Mouse (Mus musculus): ENCODE results near the gene Agps. TPM values are rescaled to one million over a fixed set of nuclear protein-coding genes. Genes with fewer than 3 reads are reported as not detected.

Agps gene
- 57.3 TPM for polyA plus RNA-seq (2015; fragmentation: Illumina TruSeq; extraction: RNeasy Lipid Tissue Mini Kit (QIAGEN cat#74804); ENCODE audit: insufficient read depth, low replicate concordance)

GRCm38 (mm10) chr2:75831881-75832633, at the start of gene Agps:
TSS of gene Agps (plus strand) at chr2:75832177.

GRCm38 (mm10) chr2:75938117-75939063, 106.4 kb downstream of the Agps start, which contains the start of gene Ttc30b:
TSS of gene Ttc30b (minus strand) at chr2:75938585.

GRCm38 (mm10) chr2:75977752-75978368, 145.9 kb downstream of the Agps start, which contains the start of gene Ttc30a2:
TSS of gene Ttc30a2 (minus strand) at chr2:75978170.

Other genes starting within 250 kb of the Agps start
- 1,339 TPM for gene Hnrnpa3, start 172.9 kb upstream of the Agps start, polyA plus RNA-seq (2015; fragmentation: Illumina TruSeq; extraction: RNeasy Lipid Tissue Mini Kit (QIAGEN cat#74804); ENCODE audit: insufficient read depth, low replicate concordance)
- 89.1 TPM for gene Nfe2l2, start 127.5 kb upstream of the Agps start, polyA plus RNA-seq (2015; fragmentation: Illumina TruSeq; extraction: RNeasy Lipid Tissue Mini Kit (QIAGEN cat#74804); ENCODE audit: insufficient read depth, low replicate concordance)
- 4.0 TPM for gene Ttc30b, start 106.4 kb downstream of the Agps start, polyA plus RNA-seq (2015; fragmentation: Illumina TruSeq; extraction: RNeasy Lipid Tissue Mini Kit (QIAGEN cat#74804); ENCODE audit: insufficient read depth, low replicate concordance)
- 0.25 TPM for gene Ttc30a2, start 146.0 kb downstream of the Agps start, polyA plus RNA-seq (2015; fragmentation: Illumina TruSeq; extraction: RNeasy Lipid Tissue Mini Kit (QIAGEN cat#74804); ENCODE audit: insufficient read depth, low replicate concordance)
- 3.0 TPM for gene Ttc30a1, start 149.8 kb downstream of the Agps start, polyA plus RNA-seq (2015; fragmentation: Illumina TruSeq; extraction: RNeasy Lipid Tissue Mini Kit (QIAGEN cat#74804); ENCODE audit: insufficient read depth, low replicate concordance)